ENCODE assay signal across 21 mouse cellular contexts in genomic region chr16:78974099-78974498, GRCm38 (mm10). TPM values are rescaled to one million over a fixed set of nuclear protein-coding genes. Genes with fewer than 3 reads are reported as not detected.
"Had no signal": no experiment of that assay in that cellular context is flagged by ENCODE, and none has a peak within 500 bp of the region (broad histone marks: within the 10 kb centered on the region; RNA-seq: fewer than 3 reads in every experiment).

No protein-coding gene starts in this region.

- H3K36me3 ChIP-seq: kidney, embryonic 15.5 days; liver, embryonic 13.5 days; midbrain, embryonic 12.5 days; neural tube, embryonic 13.5 days had no signal

- H3K27ac ChIP-seq: kidney, embryonic 15.5 days; left cerebral cortex, adult 2 months; liver, embryonic 13.5 days; midbrain, embryonic 12.5 days; neural tube, embryonic 13.5 days had no signal

- H3K9me3 ChIP-seq: kidney, embryonic 15.5 days; liver, embryonic 13.5 days; midbrain, embryonic 12.5 days; neural tube, embryonic 13.5 days had no signal

- H3K4me3 ChIP-seq: kidney, embryonic 15.5 days; left cerebral cortex, adult 2 months; liver, embryonic 13.5 days; midbrain, embryonic 12.5 days; myocyte; neural tube, embryonic 13.5 days had no signal

- ATAC-seq: inflammation-experienced regulatory T-cells, adult 6 months; midbrain, embryonic 16.5 days had no signal

- H3K27me3 ChIP-seq: kidney, embryonic 15.5 days; liver, embryonic 13.5 days; midbrain, embryonic 12.5 days; neural tube, embryonic 13.5 days had no signal

- DNase-seq: kidney, adult 2 months; kidney, postnatal 10 days; kidney, postnatal 36 days; layer of hippocampus, postnatal 36 days; liver, embryonic 13.5 days; lung, adult 2 months; lung, postnatal 14 days; lung, postnatal 4 days; retina, postnatal 1 day; right cerebral cortex, postnatal 25 days; spleen, adult 18-20 months; thymus, adult 18-20 months; thymus, postnatal 36 days had no signal

- H3K4me1 ChIP-seq: kidney, embryonic 15.5 days; liver, embryonic 13.5 days; midbrain, embryonic 12.5 days; neural tube, embryonic 13.5 days had no signal

- H3K4me2 ChIP-seq: kidney, embryonic 15.5 days; liver, embryonic 13.5 days; midbrain, embryonic 12.5 days; neural tube, embryonic 13.5 days had no signal

- H3K9ac ChIP-seq: kidney, embryonic 15.5 days; liver, embryonic 13.5 days; midbrain, embryonic 12.5 days; neural tube, embryonic 13.5 days had no signal

RNA-seq across cellular contexts. Expression of gene Chodl, which starts 43.4 kb away (rescaled TPM):
- polyA plus RNA-seq: inflammation-experienced regulatory T-cells, adult 6 months; liver, adult 2 months had no signal
